Mouse (Mus musculus) MEL (cell line): ENCODE results near the gene Zdhhc7. TPM values are rescaled to one million over a fixed set of nuclear protein-coding genes. Genes with fewer than 3 reads are reported as not detected.

Experiments
- DNase-seq: peaks from one replicate; pipeline ENCODE4 v3.0.0; 2011; ENCODE audit warnings: low read depth, low spot score
- H3K27ac ChIP-seq: 2 replicates; pipeline ENCODE4 v1.5.1; 2012; ENCODE audit warnings: low read depth, mild to moderate bottlenecking, control low read depth, low read length, moderate library complexity; ENCODE audit not compliant: control insufficient read depth
- H3K27me3 ChIP-seq, 2 experiments: fragments of 150-350 bp in 1 of 2; sonication (generic) in 1 of 2; 2 replicates each; pipeline ENCODE4 v1.6.1; 2012; ENCODE audit warnings: low read length in 2 of 2, mild to moderate bottlenecking in 2 of 2, improper control_type of control experiment in 1 of 2, moderate library complexity in 1 of 2; ENCODE audit not compliant: insufficient read depth in 2 of 2, control insufficient read depth in 1 of 2
- H3K36me3 ChIP-seq, 2 experiments: 2 replicates each; pipeline ENCODE4 v1.6.1; 2012 to 2014; ENCODE audit warnings: low read length in 2 of 2, improper control_type of control experiment in 1 of 2, inconsistent platforms in 1 of 2, mild to moderate bottlenecking in 1 of 2; ENCODE audit not compliant: insufficient read depth in 2 of 2, control insufficient read depth in 1 of 2
- H3K4me1 ChIP-seq, 2 experiments: fragments of 150-350 bp in 1 of 2; sonication (generic) in 1 of 2; 2 replicates each; pipeline ENCODE4 v1.6.1; 2012; ENCODE audit warnings: low read length in 2 of 2, improper control_type of control experiment in 1 of 2, mild to moderate bottlenecking in 1 of 2; ENCODE audit not compliant: insufficient read depth in 2 of 2, control insufficient read depth in 1 of 2
- H3K4me3 ChIP-seq, 2 experiments: fragments of 150-350 bp in 1 of 2; sonication (generic) in 1 of 2; 2 replicates each; pipeline ENCODE4 v1.5.1; 2012; ENCODE audit warnings: low read depth in 2 of 2, low read length in 2 of 2, mild to moderate bottlenecking in 2 of 2, moderate library complexity in 2 of 2, control low read depth in 1 of 2, improper control_type of control experiment in 1 of 2; ENCODE audit not compliant: control insufficient read depth in 1 of 2, insufficient read depth in 1 of 2
- H3K79me2 ChIP-seq: 2 replicates; pipeline ENCODE4 v1.6.1; 2012; ENCODE audit warnings: mild to moderate bottlenecking, low read length, moderate library complexity; ENCODE audit not compliant: control insufficient read depth, poor library complexity, insufficient read depth
- H3K9ac ChIP-seq: 2 replicates; pipeline ENCODE4 v1.6.1; 2012; ENCODE audit warnings: low read depth, mild to moderate bottlenecking, control low read depth, low read length, moderate library complexity; ENCODE audit not compliant: control insufficient read depth, poor library complexity, severe bottlenecking
- H3K9me3 ChIP-seq: fragments of 150-350 bp; sonication (generic); replicated peaks from 2 replicates; pipeline ENCODE4 v1.6.1; 2012; ENCODE audit warnings: mild to moderate bottlenecking, low read length, improper control_type of control experiment, moderate library complexity; ENCODE audit not compliant: insufficient read depth
- BHLHE40 ChIP-seq: IDR thresholded peaks from 2 replicates; pipeline ENCODE4 v1.6.1; 2012; ENCODE audit warnings: low read depth, mild to moderate bottlenecking, inconsistent platforms, low read length, improper control_type of control experiment, borderline replicate concordance
- E2F4 ChIP-seq: IDR thresholded peaks from 2 replicates; pipeline ENCODE4 v1.6.1; 2011; ENCODE audit warnings: low read depth, low read length, improper control_type of control experiment, borderline replicate concordance
- ETS1 ChIP-seq: IDR thresholded peaks from 2 replicates; pipeline ENCODE4 v1.6.1; 2012; ENCODE audit warnings: low read depth, mild to moderate bottlenecking, inconsistent platforms, low read length, improper control_type of control experiment, moderate library complexity
- GABPA ChIP-seq: IDR thresholded peaks from 2 replicates; pipeline ENCODE4 v1.6.1; 2012; ENCODE audit warnings: low read depth, mild to moderate bottlenecking, inconsistent platforms, low read length, improper control_type of control experiment, moderate library complexity
- GATA1 ChIP-seq: IDR thresholded peaks from 2 replicates; pipeline ENCODE4 v1.6.1; 2011; ENCODE audit warnings: low read depth, low read length, improper control_type of control experiment
- JUND ChIP-seq: IDR thresholded peaks from 2 replicates; pipeline ENCODE4 v1.6.1; 2011; ENCODE audit warnings: low read depth, mild to moderate bottlenecking, improper control_type of control experiment, low read length
- MYB ChIP-seq: IDR thresholded peaks from 2 replicates; pipeline ENCODE4 v1.6.1; 2011; ENCODE audit warnings: mild to moderate bottlenecking, low read depth, low read length, improper control_type of control experiment
- MYC ChIP-seq: IDR thresholded peaks from 2 replicates; pipeline ENCODE4 v1.6.1; 2011; ENCODE audit warnings: low read depth, mild to moderate bottlenecking, low read length, improper control_type of control experiment, moderate library complexity
- NRF1 ChIP-seq: IDR thresholded peaks from 2 replicates; pipeline ENCODE4 v1.6.1; 2014; ENCODE audit warnings: low read depth, mild to moderate bottlenecking, inconsistent platforms, low read length, improper control_type of control experiment, moderate library complexity; ENCODE audit not compliant: poor library complexity, insufficient read depth, severe bottlenecking
- POLR2AphosphoS5 ChIP-seq: IDR thresholded peaks from 2 replicates; pipeline ENCODE4 v1.6.1; 2012; ENCODE audit warnings: low read depth, borderline replicate concordance, mild to moderate bottlenecking, inconsistent platforms, low read length, moderate library complexity, mixed read lengths
- TAL1 ChIP-seq: IDR thresholded peaks from 2 replicates; pipeline ENCODE4 v1.6.1; 2012; ENCODE audit warnings: mild to moderate bottlenecking, inconsistent platforms, low read length, moderate library complexity, mixed read lengths
- TCF12 ChIP-seq: IDR thresholded peaks from 2 replicates; pipeline ENCODE4 v1.6.1; 2014; ENCODE audit warnings: low read depth, mild to moderate bottlenecking, inconsistent platforms, low read length, improper control_type of control experiment, moderate library complexity
- UBTF ChIP-seq: IDR thresholded peaks from 2 replicates; pipeline ENCODE4 v1.6.1; 2012; ENCODE audit warnings: low read depth, mild to moderate bottlenecking, inconsistent platforms, low read length, improper control_type of control experiment, moderate library complexity, borderline replicate concordance; ENCODE audit not compliant: insufficient read depth
- ZMIZ1 ChIP-seq: IDR thresholded peaks from 2 replicates; pipeline ENCODE4 v1.6.1; 2012; ENCODE audit warnings: low read depth, mild to moderate bottlenecking, inconsistent platforms, low read length, improper control_type of control experiment, moderate library complexity
- ZNF384 ChIP-seq: IDR thresholded peaks from 2 replicates; pipeline ENCODE4 v1.6.1; 2012; ENCODE audit warnings: low read depth, mild to moderate bottlenecking, inconsistent platforms, low read length, improper control_type of control experiment
- polyA plus RNA-seq, 2 experiments: library from polyadenylated mRNA; stranded (reverse) in 1 of 2; unstranded in 1 of 2; fragments of >175 nt in 1 of 2; fragments of >200 nt in 1 of 2; gene quantifications; 2 replicates each; pipeline versions ENCODE4 v1.2.1 to v1.2.4; 2012; ENCODE audit warnings: low replicate concordance in 2 of 2, low read depth in 1 of 2; ENCODE audit not compliant: insufficient read length in 2 of 2, insufficient read depth in 1 of 2, missing spikeins in 1 of 2
- total RNA-seq: library from RNA; depleted of rRNA; stranded (reverse); fragments of 300-350 nt; gene quantifications from 2 replicates; pipeline ENCODE4 v1.2.3, GENCODE M21; 2012

The Zdhhc7 gene
- total and polyA plus RNA-seq, 3 experiments: 51.0 to 126 (median 54.4) TPM

- H3K79me2 ChIP-seq: no peaks in the 10 kb centered on the region
- no peak overlapping the region for H3K4me3 ChIP-seq
- no peak overlapping the region for H3K27ac ChIP-seq
- no peaks in the 10 kb centered on the region for H3K9me3 ChIP-seq
- H3K36me3 ChIP-seq: no peaks in the 10 kb centered on the region
- no peak for DNase-seq
- no peaks in the 10 kb centered on the region for H3K27me3 ChIP-seq
- no peak for TF ChIP-seq ETS1
- TF ChIP-seq GABPA: no peak
- H3K4me1 ChIP-seq: no peaks in the 10 kb centered on the region
- H3K9ac ChIP-seq: no peak overlapping the region
These were observed 49.4 kb downstream of the Zdhhc7 start for GRCm38 (mm10) chr8:120051908-120052307.

GRCm38 (mm10) chr8:120051006-120051405 lies 50.3 kb downstream of the Zdhhc7 start:
- H3K4me3 ChIP-seq: no peak overlapping the region
- no peak for DNase-seq
- H3K9ac ChIP-seq: no peak overlapping the region
- H3K9me3 ChIP-seq: no peaks in the 10 kb centered on the region
- H3K4me1 ChIP-seq: no peaks in the 10 kb centered on the region
- no peaks in the 10 kb centered on the region for H3K27me3 ChIP-seq
- no peaks in the 10 kb centered on the region for H3K79me2 ChIP-seq
- no peaks in the 10 kb centered on the region for H3K36me3 ChIP-seq
- H3K27ac ChIP-seq: no peak overlapping the region
- TF ChIP-seq ZNF384 (no peak), TCF12 (no peak), POLR2AphosphoS5 (no peak), ETS1 (no peak), UBTF (no peak), GATA1 (no peak), E2F4 (no peak), MYC (no peak)
- TF ChIP-seq, all 39 proteins: peak for 0

- H3K27me3 ChIP-seq: no peaks in the 10 kb centered on the region
- no peak for TF ChIP-seq MYB
- TF ChIP-seq JUND: no peak
- TF ChIP-seq ZMIZ1: no peak
- no peak for TF ChIP-seq NRF1
- no peak for TF ChIP-seq TAL1
- TF ChIP-seq BHLHE40: no peak
- H3K9ac ChIP-seq: no peak overlapping the region
- no peaks in the 10 kb centered on the region for H3K79me2 ChIP-seq
- no peaks in the 10 kb centered on the region for H3K36me3 ChIP-seq
- no peak overlapping the region for H3K27ac ChIP-seq
- H3K4me3 ChIP-seq: no peak overlapping the region
- no peak for DNase-seq
- H3K9me3 ChIP-seq: no peaks in the 10 kb centered on the region
- no peaks in the 10 kb centered on the region for H3K4me1 ChIP-seq
These were observed 50.9 kb downstream of the Zdhhc7 start for GRCm38 (mm10) chr8:120050376-120050775.
